Mouse (Mus musculus): ENCODE measurements around the gene Tnpo2. TPM values are rescaled to one million over a fixed set of nuclear protein-coding genes. Genes with fewer than 3 reads are reported as not detected.

Tnpo2 gene
- polyA plus RNA-seq, 1 experiment = 17.1 TPM

- no peak for TF ChIP-seq GATA1 (IDR thresholded peaks at IDR 0.05; ENCODE audit: low read length)
These were observed 1.2 kb downstream of the Tnpo2 start for GRCm38 (mm10) chr8:85037681-85038531.

GRCm38 (mm10) chr8:85043619-85044018 is 6.9 kb downstream of the Tnpo2 start:
- TF ChIP-seq GATA1 (IDR thresholded peaks at IDR 0.05; ENCODE audit: low read length) = no peak

- no peak for TF ChIP-seq GATA1 (IDR thresholded peaks at IDR 0.05; ENCODE audit: low read length)
These were observed 20.7 kb downstream of the Tnpo2 start for GRCm38 (mm10) chr8:85057367-85057766.

- TF ChIP-seq GATA1 (IDR thresholded peaks at IDR 0.05; ENCODE audit: low read length) = no peak
These were observed 23.3 kb downstream of the Tnpo2 start, which contains the start of gene Fbxw9 for GRCm38 (mm10) chr8:85059879-85060616. Fbxw9 (plus strand) TSS chr8:85060055.

- TF ChIP-seq GATA1 (IDR thresholded peaks at IDR 0.05; ENCODE audit: low read length) = no peak
These were observed 25.9 kb downstream of the Tnpo2 start for GRCm38 (mm10) chr8:85062603-85063002.

- no peak for TF ChIP-seq GATA1 (IDR thresholded peaks at IDR 0.05; ENCODE audit: low read length)
These were observed 28.5 kb downstream of the Tnpo2 start for GRCm38 (mm10) chr8:85065213-85065612.

GRCm38 (mm10) chr8:85067155-85067554 is 30.4 kb downstream of the Tnpo2 start:
- TF ChIP-seq GATA1 (IDR thresholded peaks at IDR 0.05; ENCODE audit: low read length) = no peak

GRCm38 (mm10) chr8:85067982-85068381 is 31.3 kb downstream of the Tnpo2 start, which contains the start of gene Gm5741:
Gm5741 (minus strand) TSS chr8:85067982.
- no peak for TF ChIP-seq GATA1 (IDR thresholded peaks at IDR 0.05; ENCODE audit: low read length)

- no peak for TF ChIP-seq GATA1 (IDR thresholded peaks at IDR 0.05; ENCODE audit: low read length)
These were observed 34.3 kb downstream of the Tnpo2 start for GRCm38 (mm10) chr8:85071041-85071440.

GRCm38 (mm10) chr8:85071514-85072281 is 35.0 kb downstream of the Tnpo2 start, which contains the start of gene Dhps:
Dhps (plus strand) TSS chr8:85071757.
- TF ChIP-seq GATA1 (IDR thresholded peaks at IDR 0.05; ENCODE audit: low read length) = no peak

- no peak for TF ChIP-seq GATA1 (IDR thresholded peaks at IDR 0.05; ENCODE audit: low read length)
These were observed 35.7 kb downstream of the Tnpo2 start for GRCm38 (mm10) chr8:85072364-85072929.

- no peak for TF ChIP-seq GATA1 (IDR thresholded peaks at IDR 0.05; ENCODE audit: low read length)
These were observed 36.4 kb downstream of the Tnpo2 start for GRCm38 (mm10) chr8:85073041-85073612.

GRCm38 (mm10) chr8:85074167-85074566 is 37.5 kb downstream of the Tnpo2 start:
- TF ChIP-seq GATA1 (IDR thresholded peaks at IDR 0.05; ENCODE audit: low read length) = no peak

GRCm38 (mm10) chr8:85074617-85075016 is 37.9 kb downstream of the Tnpo2 start:
- no peak for TF ChIP-seq GATA1 (IDR thresholded peaks at IDR 0.05; ENCODE audit: low read length)

GRCm38 (mm10) chr8:85076001-85076400 is 39.3 kb downstream of the Tnpo2 start:
- TF ChIP-seq GATA1 (IDR thresholded peaks at IDR 0.05; ENCODE audit: low read length) = no peak

Data from G1E-ER4 (cell line).